Mouse (Mus musculus) activated CD4-positive, CD25-positive, alpha-beta regulatory T cell, adult 9 weeks (primary cell): ENCODE results near the gene Rhox2f. TPM values are rescaled to one million over a fixed set of nuclear protein-coding genes. Genes with fewer than 3 reads are reported as not detected.

ENCODE experiments used
- polyA plus RNA-seq: library from polyadenylated mRNA; unstranded; fragments of 100-300 nt; shearing (Covaris generic); gene quantifications from one replicate; pipeline ENCODE4 v1.2.1, GENCODE M21; 2017

Gene Rhox2f
- polyA plus RNA-seq: not detected

DNA sequence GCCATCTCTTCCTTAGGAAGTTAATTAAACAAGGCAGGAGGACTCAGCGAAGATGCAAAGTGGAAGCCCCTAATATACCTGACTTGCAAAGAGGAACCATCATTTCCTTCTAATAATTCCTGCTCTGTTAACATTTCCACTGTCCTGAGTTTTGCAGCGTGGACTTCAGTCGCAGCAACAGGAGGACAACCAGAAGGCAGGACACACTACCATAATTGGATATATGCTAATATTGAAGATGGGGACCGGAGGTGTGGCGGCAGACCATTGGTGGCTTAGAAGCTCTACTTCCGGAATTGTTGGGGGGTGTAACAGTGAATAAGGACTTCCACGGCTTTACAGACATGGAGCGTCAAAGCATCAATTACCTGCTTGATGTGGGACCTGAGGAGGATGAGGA is at the start of gene Rhox2f:
TSS of gene Rhox2f (plus strand) at position 301 of the 400 bp plus-strand sequence.

DNA sequence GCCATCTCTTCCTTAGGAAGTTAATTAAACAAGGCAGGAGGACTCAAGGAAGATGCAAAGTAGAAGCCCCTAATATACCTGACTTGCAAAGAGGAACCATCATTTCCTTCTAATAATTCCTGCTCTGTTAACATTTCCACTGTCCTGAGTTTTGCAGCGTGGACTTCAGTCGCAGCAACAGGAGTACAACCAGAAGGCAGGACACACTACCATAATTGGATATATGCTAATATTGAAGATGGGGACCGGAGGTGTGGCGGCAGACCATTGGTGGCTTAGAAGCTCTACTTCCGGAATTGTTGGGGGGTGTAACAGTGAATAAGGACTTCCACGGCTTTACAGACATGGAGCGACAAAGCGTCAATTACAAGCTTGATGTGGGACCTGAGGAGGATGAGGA is 41.1 kb upstream of the Rhox2f start, which contains the start of gene Rhox2e:
TSS of gene Rhox2e (plus strand) at position 301 of the 400 bp plus-strand sequence.

DNA sequence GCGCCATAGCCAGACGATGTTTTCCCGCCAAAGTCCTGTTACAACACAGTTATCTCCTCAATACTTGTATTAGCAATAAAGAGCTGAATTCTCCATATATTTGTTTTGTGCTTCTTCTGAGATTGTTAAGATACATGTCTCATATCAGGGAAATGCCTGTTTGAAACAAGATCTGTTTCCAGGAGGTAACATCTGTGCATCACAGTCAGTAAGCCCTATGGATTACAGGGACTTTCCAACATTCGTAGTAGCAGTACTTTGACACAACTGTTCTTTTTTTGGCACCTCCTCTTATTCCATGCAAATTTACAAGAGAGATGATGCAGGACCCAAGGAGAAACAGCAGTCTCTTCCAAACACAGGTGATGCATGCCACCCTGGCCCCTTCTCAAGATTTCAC is 29.5 kb upstream of the Rhox2f start, which contains the start of gene Rhox3e:
TSS of gene Rhox3e (plus strand) at position 301 of the 400 bp plus-strand sequence.

DNA sequence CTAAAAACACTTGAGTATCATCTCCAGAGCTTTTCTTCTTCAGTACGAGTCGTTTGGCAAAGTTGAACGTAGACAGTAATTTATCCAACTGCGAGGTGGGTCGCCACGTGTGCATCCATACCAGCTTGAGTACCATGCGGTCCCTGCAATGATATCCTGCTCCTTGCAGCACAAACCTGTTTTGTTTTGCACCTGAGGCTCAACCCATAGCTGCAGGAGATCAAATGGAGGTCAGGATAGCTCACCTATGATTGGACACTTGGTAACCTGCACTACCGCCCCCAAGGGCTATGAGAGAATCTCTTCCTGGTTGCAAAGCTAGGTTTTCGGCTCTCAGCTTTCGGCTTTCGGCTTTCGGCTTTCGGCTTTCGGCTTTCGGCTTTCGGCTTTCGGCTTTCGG is 14.1 kb upstream of the Rhox2f start, which contains the start of gene Rhox4e:
TSS of gene Rhox4e (plus strand) at position 301 of the 400 bp plus-strand sequence.

DNA sequence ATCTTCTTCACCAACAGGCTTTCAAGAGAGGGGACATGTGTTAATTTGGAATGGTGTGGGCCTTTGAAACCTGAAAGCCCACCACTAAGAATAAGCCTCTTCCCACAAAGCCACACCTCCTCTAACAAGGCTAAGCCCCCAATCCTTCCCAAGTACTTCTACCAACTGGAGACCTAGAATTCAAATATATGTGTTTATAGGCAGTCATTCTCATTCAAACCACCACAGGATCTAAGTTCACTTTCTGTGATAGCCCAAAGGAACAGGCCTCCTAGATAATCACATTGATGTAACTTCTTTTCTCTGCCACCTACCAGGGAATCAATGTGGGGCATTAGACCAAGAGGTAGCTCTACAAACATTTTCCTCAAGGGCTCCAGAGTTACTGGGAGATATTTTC is 9.5 kb downstream of the Rhox2f start, which contains the start of gene Rhox3f:
TSS of gene Rhox3f (plus strand) at position 301 of the 400 bp plus-strand sequence.

DNA sequence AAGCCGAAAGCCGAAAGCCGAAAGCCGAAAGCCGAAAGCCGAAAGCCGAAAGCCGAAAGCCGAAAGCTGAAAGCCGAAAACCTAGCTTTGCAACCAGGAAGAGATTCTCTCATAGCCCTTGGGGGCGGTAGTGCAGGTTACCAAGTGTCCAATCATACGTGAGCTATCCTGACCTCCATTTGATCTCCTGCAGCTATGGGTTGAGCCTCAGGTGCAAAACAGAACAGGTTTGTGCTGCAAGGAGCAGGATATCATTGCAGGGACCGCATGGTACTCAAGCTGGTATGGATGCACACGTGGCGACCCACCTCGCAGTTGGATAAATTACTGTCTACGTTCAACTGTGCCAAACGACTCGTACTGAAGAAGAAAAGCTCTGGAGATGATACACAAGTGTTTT is 36.4 kb downstream of the Rhox2f start, which contains the start of gene Rhox4f:
TSS of gene Rhox4f (minus strand) at position 101 of the 400 bp plus-strand sequence.

Other genes with a start within 250 kb of the Rhox2f start
- gene Rhox3a2, start 191.4 kb upstream of the Rhox2f start, polyA plus RNA-seq: not detected
- not detected for gene Rhox4a2, start 180.6 kb upstream of the Rhox2f start, polyA plus RNA-seq
- gene Rhox2b, start 159.3 kb upstream of the Rhox2f start, polyA plus RNA-seq: not detected
- gene Rhox4b, start 138.9 kb upstream of the Rhox2f start, polyA plus RNA-seq: not detected
- gene Rhox2c, start 117.7 kb upstream of the Rhox2f start, polyA plus RNA-seq: not detected
- gene Rhox3c, start 112.8 kb upstream of the Rhox2f start, polyA plus RNA-seq: not detected
- gene Rhox4c, start 91.1 kb upstream of the Rhox2f start, polyA plus RNA-seq: not detected
- not detected for gene Rhox2d, start 78.0 kb upstream of the Rhox2f start, polyA plus RNA-seq
- not detected for gene Rhox4d, start 57.0 kb upstream of the Rhox2f start, polyA plus RNA-seq
- not detected for gene Rhox2e, start 41.0 kb upstream of the Rhox2f start, polyA plus RNA-seq
- not detected for gene Rhox3e, start 29.4 kb upstream of the Rhox2f start, polyA plus RNA-seq
- not detected for gene Rhox4e, start 14.0 kb upstream of the Rhox2f start, polyA plus RNA-seq
- gene Rhox3f, start 9.6 kb downstream of the Rhox2f start, polyA plus RNA-seq: not detected
- gene Rhox4f, start 36.3 kb downstream of the Rhox2f start, polyA plus RNA-seq: not detected
- gene Rhox3g, start 57.2 kb downstream of the Rhox2f start, polyA plus RNA-seq: not detected
- gene Rhox2g, start 72.1 kb downstream of the Rhox2f start, polyA plus RNA-seq: not detected
- gene Rhox4g, start 79.9 kb downstream of the Rhox2f start, polyA plus RNA-seq: not detected
- not detected for gene Rhox3h, start 97.4 kb downstream of the Rhox2f start, polyA plus RNA-seq
- gene Rhox2h, start 101.9 kb downstream of the Rhox2f start, polyA plus RNA-seq: not detected
- not detected for gene Rhox5, start 233.4 kb downstream of the Rhox2f start, polyA plus RNA-seq